Mouse (Mus musculus) heart, postnatal 4 days (tissue): ENCODE results near the gene Fam126a. TPM values are rescaled to one million over a fixed set of nuclear protein-coding genes. Genes with fewer than 3 reads are reported as not detected.

Source experiments
- DNase-seq: peaks from one replicate; pipeline ENCODE4 v3.0.0; 2021
- total RNA-seq, 2 experiments: library from RNA; stranded (reverse); gene quantifications; 2 replicates each; pipeline ENCODE4 v1.2.3; 2021

Gene Fam126a
- total RNA-seq, 2 experiments from 2014 or later = 62.4 to 65.1 TPM

- no peak for DNase-seq
Observed at GRCm38 (mm10) chr5:23990001-23990400, 40.5 kb downstream of the Fam126a start.

GRCm38 (mm10) chr5:23987792-23988191, 42.7 kb downstream of the Fam126a start:
- DNase-seq = no peak

DNA sequence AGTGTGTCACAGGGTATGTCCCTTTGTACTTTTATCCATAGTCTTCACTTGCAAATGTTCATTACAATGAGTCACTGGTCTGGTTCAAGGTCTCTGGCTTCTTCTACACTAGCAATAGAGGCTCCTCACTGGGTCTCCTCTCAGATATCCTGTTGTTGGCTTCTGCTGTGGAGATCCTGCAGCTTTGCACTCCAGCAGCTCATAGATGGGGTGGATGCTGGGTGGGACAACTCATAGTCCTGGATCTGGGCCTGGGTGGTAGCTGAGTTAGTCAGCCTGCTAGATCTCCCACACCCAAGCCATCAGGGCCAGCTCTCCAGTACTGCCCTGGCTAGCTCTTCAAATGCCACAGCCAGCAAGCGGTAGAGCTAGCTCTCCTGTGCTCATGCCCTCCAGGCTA, 48.4 kb downstream of the Fam126a start:
- no peak for DNase-seq

- no peak for DNase-seq
Observed at GRCm38 (mm10) chr5:23978516-23978915, 52.0 kb downstream of the Fam126a start.

GRCm38 (mm10) chr5:23974994-23975575, 55.4 kb downstream of the Fam126a start:
- DNase-seq = no peak

DNA sequence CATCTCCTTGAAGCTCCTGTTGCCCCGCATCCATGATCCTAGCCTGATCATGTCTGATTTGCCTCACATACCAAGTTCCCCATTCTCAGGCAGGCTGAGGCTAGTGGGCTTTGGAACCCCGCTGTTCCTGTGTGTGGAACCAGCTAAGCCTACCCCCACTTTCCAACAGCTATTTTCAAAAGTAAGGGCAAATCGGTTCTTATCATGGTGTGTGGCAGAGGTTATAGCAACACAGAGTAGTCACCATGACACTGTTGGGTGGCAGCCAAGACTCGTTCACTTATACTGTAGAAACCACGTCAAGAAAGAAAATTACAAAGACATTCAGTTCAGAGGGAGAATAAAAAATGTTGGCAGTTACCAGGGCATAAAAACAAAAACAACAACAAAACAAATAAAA, 62.8 kb downstream of the Fam126a start:
- peak; percentile 82 for DNase-seq

DNA sequence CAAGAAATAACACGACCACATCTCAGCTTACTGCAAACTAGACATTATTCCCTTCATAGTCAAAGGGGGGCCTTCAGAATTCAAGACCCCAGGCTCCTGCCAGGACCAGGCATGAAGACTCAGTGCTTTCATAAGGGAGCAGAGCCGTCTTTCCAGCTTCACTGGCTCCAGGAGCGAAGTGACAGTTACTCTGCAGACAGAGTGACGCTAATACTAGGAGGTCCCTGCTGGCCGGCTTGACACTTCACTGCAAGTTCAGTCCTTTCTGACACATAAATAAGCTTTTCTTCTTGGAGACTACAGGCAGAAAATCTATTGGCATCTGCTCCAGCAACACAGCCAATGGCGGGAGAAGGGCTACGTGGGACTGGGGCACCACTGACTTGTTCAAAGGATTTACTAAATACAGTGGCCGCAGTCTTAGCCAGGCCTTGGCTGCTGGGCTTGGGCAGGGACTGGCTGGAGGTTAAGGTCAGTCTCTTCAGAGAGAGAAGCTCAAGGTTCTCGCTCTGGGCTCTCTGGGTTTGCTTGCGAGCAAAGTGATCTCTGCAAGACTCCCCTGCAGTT, 65.8 kb downstream of the Fam126a start:
- DNase-seq = no peak

DNA sequence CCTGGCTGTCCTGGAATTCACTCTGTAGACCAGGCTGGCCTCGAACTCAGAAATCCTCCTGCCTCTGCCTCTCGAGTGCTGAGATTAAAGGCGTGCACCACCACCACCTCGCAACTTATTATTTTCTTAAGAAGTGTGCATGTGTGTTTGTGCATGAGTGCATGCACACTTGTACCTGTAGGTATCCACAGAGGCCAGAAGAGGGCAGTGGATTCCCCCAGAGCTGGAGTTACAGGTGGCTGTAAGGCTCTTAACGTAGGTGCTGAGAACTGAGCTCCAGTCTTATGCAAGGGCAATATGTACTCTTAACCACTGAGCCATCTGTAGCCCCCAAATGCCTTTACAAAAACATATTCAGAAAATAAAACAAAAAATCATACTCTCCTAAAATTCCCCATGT, 77.4 kb downstream of the Fam126a start:
- DNase-seq = no peak

DNA sequence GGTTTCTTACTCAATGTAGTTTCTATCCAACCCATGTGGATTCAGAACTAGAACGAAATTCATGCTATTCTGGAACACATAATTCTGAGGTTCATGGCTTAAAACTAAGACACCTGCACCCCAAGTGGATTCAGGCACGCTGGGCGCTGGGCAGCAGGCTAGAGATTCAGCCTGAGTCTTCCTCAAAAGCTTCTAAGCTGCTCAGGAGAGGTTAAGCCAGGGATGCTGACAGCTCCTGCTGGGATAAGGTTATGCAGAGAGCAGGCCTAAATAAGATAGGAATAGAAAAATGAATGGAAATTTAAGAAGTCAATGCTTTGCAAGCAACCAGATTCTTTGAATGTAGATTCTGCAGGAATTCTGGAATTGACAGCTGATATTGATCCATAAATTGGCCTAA, 82.4 kb downstream of the Fam126a start:
- DNase-seq = no peak

GRCm38 (mm10) chr5:23945056-23945455, 85.4 kb downstream of the Fam126a start:
- no peak for DNase-seq

DNA sequence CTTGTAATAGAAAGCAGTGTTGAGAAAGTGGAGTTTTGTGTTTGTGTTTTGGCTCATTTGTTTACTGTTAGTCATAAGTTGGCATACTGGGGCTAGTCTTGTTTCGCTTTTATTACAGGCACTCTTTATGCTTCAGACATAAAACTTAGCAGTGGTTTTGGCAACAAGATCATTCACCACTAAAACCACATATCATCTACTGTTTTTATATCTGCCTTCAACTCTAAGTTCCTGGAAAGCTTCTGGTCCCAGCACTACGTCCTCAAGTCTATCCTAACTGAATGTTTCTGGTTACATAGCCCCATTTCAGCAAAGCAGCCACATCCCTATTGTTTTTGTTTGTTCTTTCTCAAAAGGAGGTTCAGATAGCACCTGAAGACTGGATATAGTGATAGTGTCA, 87.0 kb downstream of the Fam126a start:
- no peak for DNase-seq

DNA sequence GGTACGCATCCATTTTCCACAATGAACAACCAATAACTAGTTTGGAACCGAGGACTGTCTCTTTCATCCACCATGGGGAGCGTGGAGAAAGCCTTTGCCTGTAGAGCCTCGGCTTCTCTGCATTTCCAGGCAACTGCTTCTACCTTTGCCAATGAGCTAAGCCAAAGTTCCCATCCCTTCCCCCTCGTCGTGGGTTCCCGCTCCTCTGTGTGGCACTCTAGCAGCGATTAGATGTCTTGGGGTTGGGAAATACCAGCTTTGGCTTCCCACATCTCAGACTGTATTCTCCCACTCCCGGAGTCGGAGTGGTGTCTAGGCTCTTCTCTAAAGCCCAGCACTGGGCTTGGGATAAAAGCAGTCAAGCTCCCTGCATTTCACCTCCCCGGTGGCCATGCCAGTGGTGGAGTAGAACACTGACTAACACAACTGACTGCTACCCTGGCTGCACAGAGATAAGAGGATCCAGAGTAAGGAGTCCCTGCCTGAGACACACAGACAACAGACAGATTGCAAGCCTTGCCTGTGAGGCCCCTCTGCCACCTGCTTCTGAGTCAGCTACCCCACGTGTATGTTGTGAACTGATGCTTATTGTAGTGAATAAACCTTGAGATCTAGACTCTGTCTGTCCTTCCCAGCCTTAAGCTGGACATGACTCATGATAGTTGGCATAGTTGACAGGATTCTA, 106.9 kb downstream of the Fam126a start:
- DNase-seq = no peak

DNA sequence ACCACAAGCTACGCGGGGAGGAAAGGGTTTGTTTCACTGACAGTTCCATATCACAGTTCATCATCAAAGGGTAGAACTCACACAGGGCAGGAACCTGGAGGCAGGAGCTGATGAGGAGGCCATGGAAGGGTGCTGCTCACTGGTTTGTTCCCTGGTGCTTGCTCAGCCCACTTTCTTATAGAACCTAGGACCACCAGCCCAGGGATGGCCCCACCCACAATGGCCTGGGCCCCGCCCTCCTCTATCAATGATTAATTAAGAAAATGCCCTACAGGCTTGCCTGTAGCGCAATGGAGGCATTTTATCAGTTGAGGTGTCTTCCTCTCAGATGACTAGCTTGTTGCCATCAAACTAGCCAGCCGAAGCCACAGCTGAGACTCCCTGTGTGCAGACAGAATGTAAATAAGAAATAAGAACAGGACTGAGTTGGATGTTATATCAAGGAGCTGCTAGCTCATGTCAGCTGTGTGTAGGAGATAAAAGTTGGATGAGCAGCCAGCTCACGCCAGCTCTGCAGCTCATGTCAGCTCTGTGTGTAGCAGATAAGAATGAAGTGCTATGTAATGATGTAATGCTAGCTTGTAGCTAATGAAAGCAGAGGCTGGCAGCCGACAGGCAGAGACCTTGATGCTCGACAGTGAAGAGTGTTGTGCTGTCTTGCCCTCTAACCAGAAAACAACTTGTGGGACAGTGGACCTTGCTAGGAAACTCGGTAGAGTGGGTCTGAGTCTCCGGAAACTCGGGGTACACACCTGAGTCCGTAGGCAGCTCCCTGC, 107.8 kb downstream of the Fam126a start:
- DNase-seq = peak; percentile 35

DNA sequence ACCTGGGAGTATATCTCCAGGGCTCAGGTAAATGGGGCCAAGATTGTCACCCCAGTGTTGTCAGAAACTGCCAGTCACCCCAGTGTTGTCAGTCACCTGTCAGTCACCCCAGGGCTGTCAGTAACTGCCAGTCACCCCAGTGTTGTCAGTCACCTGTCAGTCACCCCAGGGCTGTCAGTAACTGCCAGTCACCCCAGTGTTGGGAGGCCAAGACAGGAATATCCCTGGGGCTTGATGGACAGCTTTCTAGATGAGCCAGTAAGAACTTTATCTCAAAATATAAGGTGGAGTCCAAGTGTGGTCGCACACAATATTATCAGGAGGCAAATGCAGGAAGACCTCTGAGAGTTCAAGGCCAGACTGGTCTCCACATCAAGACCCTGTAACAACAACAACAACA, 109.2 kb downstream of the Fam126a start:
- no peak for DNase-seq

DNA sequence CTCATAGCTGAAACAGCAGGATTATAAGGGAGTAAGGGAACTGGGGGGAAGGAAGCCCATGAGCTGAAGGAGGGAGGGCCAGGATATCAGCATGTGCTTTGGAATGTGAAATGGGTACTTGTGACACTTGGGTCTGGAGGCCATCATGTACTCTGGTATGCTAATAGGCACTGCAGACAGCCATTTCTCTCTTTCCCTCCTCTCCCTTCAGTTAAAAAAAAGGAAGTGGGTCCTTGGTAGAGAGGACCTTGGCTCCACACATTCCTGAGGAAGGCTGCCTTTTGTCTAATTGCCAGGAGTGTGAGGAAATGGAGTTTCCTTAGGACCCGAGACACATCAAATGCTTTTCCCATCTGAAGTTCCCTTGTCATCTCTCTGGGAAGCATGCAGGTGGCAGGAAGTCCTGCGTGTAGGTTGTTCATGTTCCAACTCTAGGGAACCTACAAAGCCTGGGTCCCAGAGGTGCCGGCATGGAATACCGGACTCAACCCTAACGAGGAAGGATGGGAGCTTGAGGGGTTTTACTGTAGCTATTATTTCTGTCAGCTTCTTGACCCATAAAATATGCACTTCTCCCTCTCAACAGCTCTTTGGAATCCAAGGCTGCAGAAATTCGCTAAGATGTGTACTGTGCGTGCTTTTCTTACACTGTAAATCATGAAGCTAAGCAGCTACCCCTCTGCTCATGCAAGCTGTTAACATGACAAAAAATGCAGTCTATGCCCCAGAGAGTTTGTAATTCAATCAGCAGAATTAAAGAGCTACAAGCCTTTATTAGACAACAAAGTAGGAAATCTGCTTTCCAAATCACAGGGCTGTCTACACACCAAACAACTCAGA, 110.4 kb downstream of the Fam126a start:
- DNase-seq = no peak

DNA sequence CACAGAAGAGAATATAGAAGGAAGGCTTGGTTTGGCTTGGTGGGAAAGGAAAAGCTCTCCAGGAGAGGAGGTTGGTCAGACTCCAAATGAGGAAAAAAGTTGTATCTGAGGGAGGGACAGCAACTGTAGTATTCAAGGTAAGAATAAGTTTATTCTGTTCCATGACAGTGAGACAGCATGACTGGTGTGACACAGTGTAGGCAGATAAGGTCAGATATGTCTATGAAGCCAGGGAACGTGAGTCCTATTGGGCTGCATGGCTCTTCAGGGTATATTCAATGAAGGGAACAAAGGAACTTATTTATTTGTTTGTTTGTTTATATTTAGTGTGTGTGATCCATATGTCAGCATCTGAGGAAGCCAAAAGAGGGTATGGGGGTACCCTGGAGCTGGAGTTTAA, 113.2 kb downstream of the Fam126a start:
- DNase-seq = no peak

GRCm38 (mm10) chr5:23911556-23911955, 118.9 kb downstream of the Fam126a start:
- no peak for DNase-seq

DNA sequence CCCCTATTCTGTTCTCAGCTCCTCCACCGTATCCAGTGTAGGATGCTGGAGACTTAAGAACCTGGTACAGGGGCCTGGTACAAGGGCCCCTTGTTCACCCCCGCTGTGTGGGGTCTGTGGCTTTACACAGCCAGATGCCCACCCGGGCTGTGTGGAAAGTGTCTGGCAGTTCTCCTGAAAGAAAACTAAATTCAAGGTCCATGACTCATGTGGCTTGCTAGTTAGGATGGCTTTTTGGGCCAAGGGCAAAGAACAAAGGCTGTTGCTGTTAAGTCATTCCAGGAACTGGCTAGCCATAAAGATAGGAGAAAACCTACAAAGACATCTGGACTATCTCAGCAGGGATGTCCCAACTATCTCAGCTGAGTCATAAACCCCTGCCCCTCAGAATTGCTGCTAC, 121.2 kb downstream of the Fam126a start:
- DNase-seq = no peak

GRCm38 (mm10) chr5:23908486-23909090, 121.9 kb downstream of the Fam126a start:
- no peak for DNase-seq

- DNase-seq = no peak
Observed at GRCm38 (mm10) chr5:23902221-23902620, 128.3 kb downstream of the Fam126a start.

- DNase-seq = no peak
Observed at GRCm38 (mm10) chr5:23900190-23900589, 130.3 kb downstream of the Fam126a start.
